Mouse (Mus musculus) erythroid progenitor cell, adult 5-6 weeks (primary cell): ENCODE data around the gene Slc25a22. TPM values are rescaled to one million over a fixed set of nuclear protein-coding genes. Genes with fewer than 3 reads are reported as not detected.
A peak's percentile ranks its signal among the peaks of the same experiment; 100 is the strongest.

ENCODE experiments used
- ATAC-seq: replicated peaks from 2 replicates; pipeline ENCODE4 v1.8.0; 2016; ENCODE audit warnings: moderate number of reproducible peaks, mild to moderate bottlenecking, moderate TSS enrichment, inconsistent platforms; ENCODE audit not compliant: poor library complexity, low FRiP score, severe bottlenecking
- total RNA-seq, 2 experiments: library from RNA; stranded (forward) in 1 of 2; stranded (reverse) in 1 of 2; fragments of 150-400 nt in 1 of 2; fragments of 186-747, 209-891 nt in 1 of 2; gene quantifications; 2 replicates each; pipeline versions ENCODE4 v1.2.3 to v1.2.4; 2015 to 2017; ENCODE audit warnings: low replicate concordance in 2 of 2

The Slc25a22 gene
- total RNA-seq, 2 experiments from 2014 or later, result 1.4 to 37.3 TPM

DNA sequence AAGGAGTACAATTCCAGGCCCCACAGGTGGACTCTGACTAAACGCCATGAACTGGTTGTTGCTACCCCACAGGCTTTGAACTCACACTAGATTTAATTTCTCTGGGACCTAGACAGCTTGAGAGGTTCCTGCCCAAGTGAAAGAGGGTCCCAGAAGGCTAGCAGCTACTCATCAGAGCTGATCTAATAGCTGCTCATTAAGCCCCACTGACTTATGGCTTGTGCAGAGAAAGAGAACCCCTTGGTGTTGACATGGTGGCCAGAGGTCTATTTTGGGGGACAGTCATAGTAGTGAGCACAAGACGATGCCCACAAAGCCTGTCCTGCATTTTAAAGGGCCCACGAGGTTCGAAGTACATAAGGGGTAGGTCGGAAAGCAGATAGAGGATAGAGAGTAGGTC is 36.5 kb upstream of the Slc25a22 start:
- ATAC-seq, result no peak

DNA sequence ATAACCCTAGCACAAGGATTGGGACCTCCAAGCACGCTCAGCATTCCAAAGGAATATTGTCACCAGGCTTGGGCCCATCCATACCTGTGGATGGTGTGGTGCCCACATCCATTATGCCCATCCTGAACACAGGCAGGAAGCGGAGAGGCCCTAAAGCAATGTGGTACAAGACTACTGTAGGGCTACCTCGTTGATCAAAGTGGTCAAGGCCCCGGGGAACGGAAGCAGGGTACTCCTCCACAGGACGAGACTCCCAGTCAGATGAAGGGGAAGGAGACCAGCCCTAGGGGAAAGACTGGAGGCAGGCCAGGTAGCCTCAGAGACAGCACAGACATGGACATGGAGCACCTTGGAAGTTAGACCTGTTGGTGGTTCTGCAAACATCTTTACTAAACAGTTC is 35.1 kb upstream of the Slc25a22 start:
- no peak for ATAC-seq

- ATAC-seq, result no peak
These were observed 34.5 kb upstream of the Slc25a22 start for GRCm38 (mm10) chr7:141472226-141472625.

DNA sequence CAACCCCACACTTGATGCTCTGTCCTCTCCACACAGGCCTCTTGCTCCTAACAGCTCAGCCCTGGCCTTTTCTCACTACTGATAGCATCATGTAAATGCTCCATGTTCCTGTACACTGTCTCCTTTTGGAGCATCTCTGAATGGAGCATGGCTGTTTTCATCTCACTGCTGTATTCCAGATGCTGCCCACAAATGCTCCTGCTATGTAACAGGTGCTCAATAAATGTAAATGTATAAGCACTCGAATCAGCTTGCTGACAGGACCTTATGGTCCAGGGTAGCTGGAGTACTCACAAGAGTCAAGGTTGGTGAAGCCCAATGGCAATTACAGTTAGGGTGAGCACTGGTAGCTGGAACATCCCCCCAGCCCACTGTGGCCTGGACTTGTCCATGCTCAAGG is 33.5 kb upstream of the Slc25a22 start:
- no peak for ATAC-seq

GRCm38 (mm10) chr7:141470637-141470944 is 32.9 kb upstream of the Slc25a22 start:
- no peak for ATAC-seq

GRCm38 (mm10) chr7:141469901-141470636 is 32.4 kb upstream of the Slc25a22 start:
- no peak for ATAC-seq

GRCm38 (mm10) chr7:141469352-141469751 is 31.7 kb upstream of the Slc25a22 start:
- ATAC-seq, result no peak

DNA sequence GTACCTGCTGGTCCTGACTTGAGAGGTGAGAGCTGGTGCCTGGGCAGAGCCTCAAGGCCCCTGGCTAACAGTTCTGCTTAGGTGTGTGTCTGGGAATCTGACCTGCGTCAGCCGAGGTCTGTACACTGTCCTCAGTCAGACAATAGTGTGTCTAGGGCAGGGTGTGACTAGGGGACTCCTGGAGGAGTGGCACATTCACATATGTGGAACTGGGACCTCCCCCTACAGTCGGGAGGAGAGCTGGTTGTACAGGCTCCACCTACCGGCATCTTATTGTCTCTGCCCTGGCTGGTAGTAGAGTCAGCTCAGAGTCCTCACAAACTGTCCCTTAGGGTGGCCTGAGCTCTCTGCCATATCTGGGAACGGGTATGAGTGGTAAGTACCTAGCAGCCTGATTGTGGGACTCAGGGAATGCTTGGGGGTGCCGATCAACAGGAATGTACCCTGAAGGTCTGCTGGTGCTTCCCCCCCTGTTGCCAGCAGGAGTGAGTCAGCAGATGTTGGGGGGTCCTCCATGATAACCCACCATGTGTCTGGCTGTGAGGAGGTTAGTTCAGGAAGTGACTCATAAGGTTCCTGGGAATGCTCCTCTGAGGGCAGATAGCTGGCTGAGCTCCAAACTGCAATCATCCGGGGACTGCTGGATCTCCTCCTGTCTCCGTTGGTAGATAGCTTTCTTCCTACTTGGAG is 31.0 kb upstream of the Slc25a22 start:
- peak; percentile 70 for ATAC-seq

GRCm38 (mm10) chr7:141468164-141468521 is 30.5 kb upstream of the Slc25a22 start:
- 0 out of 2 replicates have a peak, but pooled peaks have one; percentile 15 for ATAC-seq

DNA sequence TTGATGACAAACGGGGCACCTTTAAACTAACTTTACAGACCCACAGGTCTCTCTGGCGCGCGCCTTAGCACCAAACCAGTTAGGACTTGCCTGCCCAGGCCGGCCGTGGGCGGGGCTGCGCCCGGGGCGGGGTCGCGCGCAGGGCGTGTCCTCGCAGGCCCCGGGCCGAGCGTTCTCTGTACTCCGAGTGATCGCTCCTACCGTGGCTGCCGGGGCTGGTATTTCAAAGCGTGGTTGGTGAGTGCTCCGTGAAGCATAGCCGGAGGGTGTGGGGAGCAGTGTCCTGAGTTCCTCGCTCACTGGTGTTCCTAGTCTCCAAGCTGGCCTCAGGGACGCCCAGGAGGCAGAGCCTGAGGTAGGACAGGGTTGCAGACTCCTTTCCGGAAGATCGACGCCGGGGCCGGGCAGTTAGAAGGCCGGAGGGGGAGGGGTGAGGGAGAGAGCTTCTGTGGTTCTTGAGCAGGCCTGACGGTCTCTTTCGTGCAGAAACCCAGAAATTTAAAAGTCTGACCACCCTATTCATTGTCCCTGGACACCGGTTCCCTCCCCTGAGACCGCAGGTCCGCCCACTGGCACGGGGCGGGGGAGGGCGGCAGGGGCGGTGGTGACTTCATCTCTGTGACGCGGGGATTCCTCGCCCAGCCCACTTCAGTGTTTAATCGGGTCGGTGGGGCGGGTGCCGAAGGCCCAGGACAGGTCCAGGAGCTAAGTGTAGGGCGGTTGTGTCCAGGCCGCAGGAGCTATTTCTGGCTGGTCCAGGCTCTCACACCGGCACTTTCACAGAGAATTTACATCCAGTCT is 29.7 kb upstream of the Slc25a22 start, which contains the start of gene Cd151:
Cd151 (plus strand) TSS at position 163 of the 801 bp plus-strand sequence.
- ATAC-seq, result peak; percentile 73

DNA sequence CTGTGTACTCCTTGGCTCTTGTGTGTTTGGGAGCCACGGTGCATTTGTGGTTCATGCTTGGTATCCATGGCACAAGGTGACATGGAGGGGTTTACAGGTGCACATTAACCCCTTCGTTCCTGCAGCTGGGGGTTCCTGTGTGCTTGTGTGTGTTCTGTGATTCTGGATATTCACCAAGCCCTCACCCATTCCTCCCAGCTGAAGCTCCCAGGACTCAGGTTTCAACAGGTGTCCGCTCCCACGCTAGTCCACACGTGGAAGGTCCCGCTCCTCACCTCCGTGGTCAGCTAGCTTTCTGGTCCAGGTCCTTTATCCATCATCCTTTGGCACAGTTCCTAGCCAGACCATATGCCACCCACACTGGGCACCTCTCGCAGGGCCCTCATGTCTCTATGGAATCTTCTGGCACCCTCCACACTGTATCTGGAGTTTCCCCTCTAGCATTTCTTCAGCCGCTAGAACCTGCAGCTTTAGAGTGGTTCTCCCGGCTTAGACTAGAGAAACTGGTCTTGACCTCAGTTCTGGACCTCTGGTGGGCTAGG is 29.0 kb upstream of the Slc25a22 start:
- 0 out of 2 replicates have a peak, but pooled peaks have one; percentile 2 for ATAC-seq

DNA sequence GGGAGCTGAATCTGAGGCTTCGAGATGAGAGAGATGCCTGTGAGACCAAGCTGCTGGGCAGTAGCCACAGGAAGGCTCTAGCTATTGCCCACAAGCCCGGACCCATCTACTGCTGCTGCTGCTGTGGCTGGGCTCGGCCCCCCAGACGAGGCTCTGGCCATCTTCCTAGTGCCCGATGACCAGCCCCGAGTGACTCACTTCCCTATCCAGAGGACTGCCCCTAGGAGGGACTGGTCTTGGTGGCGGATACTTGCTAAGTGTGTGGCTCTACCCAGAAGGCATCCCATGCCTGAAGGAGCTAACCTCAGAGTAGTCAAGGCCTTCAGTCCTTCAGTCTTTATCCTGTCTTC is 28.3 kb upstream of the Slc25a22 start:
- ATAC-seq, result no peak

GRCm38 (mm10) chr7:141465388-141466044 is 27.8 kb upstream of the Slc25a22 start:
- ATAC-seq, result no peak

DNA sequence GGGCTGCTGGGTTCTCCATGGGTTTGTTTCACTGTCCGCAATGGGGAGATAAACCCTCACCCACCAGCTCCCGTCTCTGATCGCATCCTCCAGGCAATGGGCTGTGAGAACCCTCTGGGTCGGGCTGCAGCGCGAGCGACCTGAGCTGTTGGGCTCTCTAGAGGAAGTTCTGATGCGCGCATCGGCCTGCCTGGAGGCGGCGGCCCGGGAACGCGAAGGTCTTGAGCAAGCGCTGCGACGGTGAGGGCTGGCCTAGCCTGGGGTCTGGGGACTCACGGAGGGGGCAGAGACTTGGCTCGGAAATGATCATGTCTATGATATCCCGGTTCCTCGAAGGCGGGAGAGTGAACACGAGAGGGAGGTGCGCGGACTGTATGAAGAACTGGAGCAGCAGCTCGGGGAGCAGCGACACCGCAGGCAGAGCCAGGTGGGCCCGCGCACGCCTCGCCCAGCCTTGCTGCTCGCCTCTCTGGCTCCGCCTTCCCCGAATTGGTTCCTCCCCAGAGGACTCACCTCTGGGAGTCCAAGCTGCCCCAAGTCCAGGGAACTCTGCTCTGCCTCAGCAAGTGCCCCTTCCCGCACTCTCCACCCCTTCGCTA is 27.0 kb upstream of the Slc25a22 start:
- no peak for ATAC-seq

GRCm38 (mm10) chr7:141463824-141464602 is 26.3 kb upstream of the Slc25a22 start:
- no peak for ATAC-seq

DNA sequence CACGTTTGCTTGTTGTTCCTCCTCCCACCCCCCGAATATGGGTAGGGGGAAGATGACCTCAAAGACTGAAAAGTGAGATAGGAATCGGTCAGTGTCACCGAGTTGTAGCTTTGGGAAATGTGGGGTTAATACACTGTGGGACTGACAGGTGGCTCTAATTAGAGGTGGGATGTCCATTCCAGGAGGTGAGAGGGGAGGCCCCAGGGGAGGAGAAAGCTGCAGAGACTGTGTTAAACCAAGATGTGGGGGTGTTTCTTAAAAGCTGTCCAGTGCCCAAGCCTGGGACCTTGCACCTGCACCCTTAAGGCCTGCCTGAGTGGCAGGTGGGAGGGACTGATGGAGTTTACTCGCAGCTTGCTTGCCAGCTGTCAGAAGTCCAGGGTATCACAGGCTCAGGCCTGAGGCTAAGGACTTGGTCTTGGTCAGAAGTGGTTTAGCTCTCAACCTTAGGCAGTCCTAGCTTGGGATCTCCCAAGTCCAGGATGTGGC is 24.7 kb upstream of the Slc25a22 start:
- no peak for ATAC-seq

DNA sequence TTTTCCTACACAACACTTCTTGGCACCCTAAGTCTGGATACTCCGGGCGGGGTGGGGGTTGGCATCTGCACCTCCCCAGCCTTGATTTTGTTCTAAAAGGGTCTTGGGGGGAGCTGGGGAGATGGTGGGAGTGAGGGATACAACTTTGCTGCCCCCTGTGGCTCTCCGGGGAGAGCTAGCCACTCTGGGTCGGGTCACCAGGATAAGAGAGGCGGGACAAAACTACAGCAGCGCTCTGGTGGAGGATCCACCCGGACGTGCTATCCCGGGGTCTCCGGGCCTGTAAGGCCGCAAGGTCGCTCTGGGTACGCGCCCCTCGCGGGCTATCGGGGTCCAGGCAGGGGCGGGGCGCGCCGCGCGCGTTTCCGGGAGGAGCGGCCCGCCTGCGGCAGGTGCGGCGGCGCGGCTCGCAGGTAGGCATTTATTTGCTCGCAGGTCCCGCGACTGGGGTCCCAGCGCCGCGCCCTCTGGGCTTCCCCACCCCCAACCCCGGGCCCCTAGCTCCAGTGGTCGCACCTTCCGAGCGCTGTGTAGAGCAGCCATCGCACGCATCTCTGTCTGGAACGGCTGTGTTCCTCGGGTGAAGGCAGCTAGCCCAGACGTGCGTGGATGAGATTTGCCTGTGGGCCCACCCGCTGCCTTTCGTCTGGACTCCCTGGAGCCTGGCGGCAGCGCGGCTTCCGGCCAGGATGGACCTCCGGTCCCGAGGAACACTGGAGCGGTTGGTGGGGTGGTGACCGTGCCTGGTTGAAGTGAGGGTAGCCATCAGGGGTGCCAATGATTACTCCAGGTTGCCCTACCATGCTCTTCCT is 24.0 kb upstream of the Slc25a22 start:
- no peak for ATAC-seq
